Mouse (Mus musculus) urinary bladder, adult 2 months (tissue): ENCODE measurements at regions not wholly inside any gene's neighbourhood (a gene's known extent, or its start where the extent isn't known, plus 50 kb on each side); places are given as distances from the start of the nearest gene placed in this dataset.

Experiments used
- DNase-seq: peaks from one replicate; pipeline ENCODE4 v3.0.0; 2022; ENCODE audit warnings: low spot score

GRCm38 (mm10) chr6:141141016-141141415 lies 108.1 kb upstream of the Pde3a start:
- no peak for DNase-seq

- no peak for DNase-seq
Observed at GRCm38 (mm10) chr6:141148417-141149169, 100.5 kb upstream of the Pde3a start.

- DNase-seq = no peak
Observed at GRCm38 (mm10) chr6:141149170-141149917, 99.7 kb upstream of the Pde3a start.

- no peak for DNase-seq
Observed at GRCm38 (mm10) chr6:141159326-141159725, 89.7 kb upstream of the Pde3a start.

GRCm38 (mm10) chr6:141161626-141162233 lies 87.3 kb upstream of the Pde3a start:
- DNase-seq = no peak

GRCm38 (mm10) chr6:141167270-141167669 lies 81.8 kb upstream of the Pde3a start:
- DNase-seq = no peak

- DNase-seq = no peak
Observed at GRCm38 (mm10) chr6:141168356-141168755, 80.7 kb upstream of the Pde3a start.

GRCm38 (mm10) chr6:141183782-141184181 lies 65.3 kb upstream of the Pde3a start:
- no peak for DNase-seq

GRCm38 (mm10) chr6:141188036-141188435 lies 61.0 kb upstream of the Pde3a start:
- no peak for DNase-seq

- no peak for DNase-seq
Observed at GRCm38 (mm10) chr6:141189093-141189492, 60.0 kb upstream of the Pde3a start.

- DNase-seq = no peak
Observed at GRCm38 (mm10) chr6:141189701-141190100, 59.4 kb upstream of the Pde3a start.

- no peak for DNase-seq
Observed at GRCm38 (mm10) chr6:141190383-141190782, 58.7 kb upstream of the Pde3a start.

- DNase-seq = no peak
Observed at GRCm38 (mm10) chr6:141197501-141197900, 51.6 kb upstream of the Pde3a start.
